Mouse (Mus musculus): Measurements from ENCODE around the gene Epha7.

- TF ChIP-seq ZNF384 (IDR thresholded peaks at IDR 0.05; ENCODE audit: low read depth, low read length) (no peak), POLR2A (IDR thresholded peaks at IDR 0.05; ENCODE audit: low read depth, low read length) (no peak), ELF1 (IDR thresholded peaks at IDR 0.05; ENCODE audit: low read depth, low read length) (no peak), CHD1 (IDR thresholded peaks at IDR 0.05; ENCODE audit: low read depth, low read length) (no peak), CTCF (conservative IDR thresholded peaks at IDR 0.05 in 1 of 2, IDR thresholded peaks at IDR 0.05 in 1 of 2; ENCODE audit: low read depth in 2 of 2, low read length in 2 of 2) (no peak), USF2 (conservative IDR thresholded peaks at IDR 0.05; ENCODE audit: low read depth, low read length) (no peak), MAX (IDR thresholded peaks at IDR 0.05; ENCODE audit: low read length) (no peak), USF1 (IDR thresholded peaks at IDR 0.05; ENCODE audit: low read depth, low read length) (no peak)
Observed at GRCm38 (mm10) chr4:28933431-28933830, 120.5 kb downstream of the Epha7 start.

Measured in CH12.LX (cell line).